Mouse (Mus musculus): ENCODE results near the gene Zfp988. TPM values are rescaled to one million over a fixed set of nuclear protein-coding genes. Genes with fewer than 3 reads are reported as not detected.
"Not testable (repeated sequence)": the region's sequence is repeated elsewhere in the genome, so short reads cannot be mapped to it uniquely, and the experiment has no call there.

The Zfp988 gene
- total and polyA plus RNA-seq, 3 experiments = 0.20 to 0.21 TPM; not detected in 1

DNA sequence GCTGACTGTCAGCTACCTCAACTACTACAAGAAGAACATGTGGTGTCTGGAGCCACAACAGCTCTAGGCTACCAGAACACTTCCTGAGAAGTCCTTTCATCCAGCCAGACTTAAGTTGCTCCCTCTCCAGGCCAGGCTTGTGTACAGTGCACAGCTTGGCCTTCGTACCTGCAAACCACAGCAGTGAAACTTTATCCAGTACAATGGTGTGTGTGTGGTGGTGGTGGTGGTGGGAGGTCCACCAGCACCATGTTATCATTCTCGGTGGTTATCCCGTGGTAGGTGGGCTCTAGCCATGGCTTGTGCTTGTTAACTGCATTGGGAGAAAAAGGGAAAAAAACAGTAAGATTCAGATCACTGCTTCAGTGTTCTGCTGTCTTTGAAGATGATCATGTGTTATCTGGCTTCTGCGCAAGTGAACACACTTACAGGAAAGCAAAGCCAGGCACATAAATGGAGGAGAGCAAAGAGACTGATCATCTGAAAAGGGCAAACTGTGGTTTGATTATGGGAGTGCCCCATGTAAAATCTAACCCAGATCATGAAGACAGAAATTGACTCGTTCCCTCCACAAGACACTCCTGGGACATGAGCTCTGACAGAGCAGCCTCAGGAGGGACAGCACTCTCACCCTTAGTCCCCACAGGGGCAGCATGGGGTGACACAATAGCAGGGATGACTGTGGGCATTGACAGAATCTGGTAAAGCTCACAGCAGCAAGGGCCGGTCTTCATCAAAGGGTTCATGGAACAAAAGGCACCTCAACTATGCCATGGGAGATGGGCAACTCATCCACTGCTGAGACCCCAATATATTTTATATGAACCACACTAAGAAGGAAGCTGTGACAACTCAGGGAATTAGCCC, 37.8 kb downstream of the Zfp988 start:
- not testable (repeated sequence) for DNase-seq

DNA sequence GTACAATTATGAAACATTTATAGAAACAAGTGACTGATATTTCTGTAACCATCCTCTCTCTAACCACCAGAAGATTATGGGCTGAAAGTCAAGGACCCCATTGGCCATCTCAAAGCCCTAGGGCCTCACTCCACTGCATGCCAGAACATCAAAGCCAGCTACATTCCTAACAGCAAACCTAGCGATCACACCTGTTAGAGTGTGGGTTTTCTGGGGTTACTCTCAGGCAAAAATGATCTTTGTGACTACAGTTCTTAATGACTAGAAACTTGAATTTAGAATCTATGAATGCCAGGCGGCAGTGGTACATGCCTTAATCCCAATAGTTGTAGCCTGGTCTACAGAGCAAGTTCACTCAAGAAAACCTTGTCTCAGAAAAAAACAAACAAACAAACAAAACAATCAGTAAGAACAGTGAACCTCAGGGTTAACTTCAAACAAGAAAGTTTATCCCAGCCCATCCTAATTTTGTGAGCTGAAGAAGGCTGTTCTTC, 39.6 kb downstream of the Zfp988 start:
- not testable (repeated sequence) for DNase-seq

DNA sequence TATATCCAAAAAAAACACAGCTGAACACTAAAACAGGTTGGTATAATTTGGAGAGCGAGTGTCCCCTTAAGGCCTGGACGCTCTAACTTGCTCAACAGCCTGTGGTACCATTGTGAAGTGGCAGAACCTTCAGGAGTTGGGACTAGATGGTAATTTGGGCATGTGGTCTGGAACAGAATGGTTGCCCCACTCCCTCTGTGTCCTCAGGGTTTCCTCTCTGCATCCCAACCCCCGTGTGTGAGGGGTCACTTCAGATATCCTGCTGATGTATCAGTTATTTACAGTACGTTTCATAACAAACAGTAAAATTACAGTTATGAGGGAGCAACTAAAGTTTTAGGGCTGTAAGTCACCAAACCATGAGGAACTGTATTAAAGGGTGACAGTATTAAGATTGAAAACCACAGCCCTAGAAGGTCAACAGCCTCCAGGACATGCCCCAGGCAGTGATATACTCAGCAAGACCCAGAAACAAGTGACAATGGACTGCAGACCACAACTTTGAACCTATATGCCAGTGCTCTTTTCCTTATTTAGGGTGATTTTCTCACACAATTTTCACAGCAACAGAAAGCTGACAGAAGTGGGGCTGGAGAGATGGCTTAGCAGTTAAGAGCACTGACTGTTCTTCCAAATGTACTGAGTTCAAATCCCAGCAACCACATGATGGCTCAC, 41.0 kb downstream of the Zfp988 start:
- not testable (repeated sequence) for DNase-seq

DNA sequence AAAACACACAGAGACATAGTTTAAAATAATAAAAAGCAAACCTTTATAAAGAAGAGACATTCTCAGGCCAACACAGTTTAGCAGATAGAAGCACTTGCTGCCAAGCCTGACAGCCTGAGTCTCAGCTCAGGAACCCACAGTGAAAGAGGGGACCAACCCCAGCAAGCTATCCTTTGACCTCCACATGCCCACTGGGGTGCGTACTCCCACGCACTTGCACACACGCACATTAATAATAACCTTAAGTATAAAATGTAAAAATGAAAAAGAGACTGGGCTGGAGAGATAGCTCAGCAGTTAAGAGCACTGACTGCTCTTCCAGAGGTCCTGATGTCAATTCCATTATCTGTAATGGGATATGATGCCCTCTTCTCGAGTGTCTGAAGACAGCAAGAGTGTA, 41.8 kb downstream of the Zfp988 start:
- not testable (repeated sequence) for DNase-seq

DNA sequence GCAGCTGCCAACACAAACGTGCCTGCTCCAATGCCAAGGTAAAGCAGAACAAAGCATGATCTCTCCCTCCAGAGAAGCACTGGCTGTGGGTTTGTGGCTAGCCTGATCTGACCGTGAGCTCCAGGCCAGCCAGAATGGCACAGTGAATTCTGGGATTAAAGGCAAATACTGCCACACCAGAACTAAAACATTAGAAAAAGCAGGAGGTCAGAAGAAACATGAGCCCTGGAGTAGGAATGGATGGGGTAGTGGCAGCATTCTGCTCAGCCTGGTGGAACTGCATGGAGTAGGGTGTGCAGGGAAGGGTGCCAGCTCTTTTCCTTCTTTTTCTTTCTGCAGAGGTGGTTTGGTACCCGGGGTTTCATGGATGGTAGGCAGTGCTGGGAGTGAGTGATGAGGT, 42.4 kb downstream of the Zfp988 start:
- DNase-seq = not testable (repeated sequence)

DNA sequence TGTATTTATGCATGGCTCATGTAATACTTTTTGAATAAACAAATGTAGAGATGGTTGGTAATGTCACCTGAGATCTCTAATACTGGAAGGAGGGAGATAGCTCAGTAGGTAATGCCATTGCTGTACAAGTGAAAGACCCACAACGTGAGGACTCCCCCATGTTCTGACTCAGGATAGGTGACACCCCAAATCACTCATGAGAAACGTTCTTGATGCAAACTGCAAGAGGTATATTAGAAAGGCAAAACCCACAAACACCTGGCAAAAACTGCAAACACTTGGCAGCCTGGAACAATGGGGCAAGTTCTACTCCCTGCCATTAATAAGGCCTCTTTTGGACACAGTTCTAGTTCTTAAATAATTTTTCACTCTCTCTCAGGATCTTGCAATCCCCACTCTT, 42.9 kb downstream of the Zfp988 start:
- not testable (repeated sequence) for DNase-seq

DNA sequence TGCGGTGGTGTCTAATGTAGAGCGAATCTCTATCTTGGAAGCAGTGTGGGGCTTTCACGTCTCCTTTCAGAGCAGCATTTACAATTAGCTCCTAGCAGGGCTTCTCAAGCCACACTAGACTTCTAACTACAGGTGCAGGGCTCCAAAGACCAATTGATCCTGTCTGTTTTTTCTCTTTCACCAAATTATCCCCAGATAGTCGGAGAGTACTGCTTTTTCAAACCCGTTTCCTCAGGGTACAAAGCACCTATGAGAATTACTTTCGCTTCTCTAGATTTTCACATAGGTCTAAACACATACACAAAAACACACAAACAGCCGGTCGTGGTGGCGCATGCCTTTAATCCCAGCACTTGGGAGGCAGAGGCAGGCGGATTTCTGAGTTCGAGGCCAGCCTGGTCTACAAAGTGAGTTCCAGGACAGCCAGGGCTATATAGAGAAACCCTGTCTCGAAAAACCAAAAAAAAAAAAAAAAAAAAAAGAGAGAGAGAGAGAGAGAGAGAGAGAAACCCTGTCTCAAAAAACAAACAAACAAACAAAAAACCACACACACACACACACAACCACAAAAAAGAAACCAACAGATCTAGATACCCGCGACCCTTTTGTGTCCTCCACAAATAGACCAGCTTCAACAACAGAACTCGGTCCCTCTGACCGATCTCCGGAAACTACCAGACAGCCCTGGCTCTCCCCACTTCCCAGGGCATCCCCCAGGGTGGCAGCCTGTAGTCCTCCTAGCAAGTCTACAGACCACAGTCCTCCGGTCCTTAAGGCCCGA, 43.6 kb downstream of the Zfp988 start:
- not testable (repeated sequence) for DNase-seq

DNA sequence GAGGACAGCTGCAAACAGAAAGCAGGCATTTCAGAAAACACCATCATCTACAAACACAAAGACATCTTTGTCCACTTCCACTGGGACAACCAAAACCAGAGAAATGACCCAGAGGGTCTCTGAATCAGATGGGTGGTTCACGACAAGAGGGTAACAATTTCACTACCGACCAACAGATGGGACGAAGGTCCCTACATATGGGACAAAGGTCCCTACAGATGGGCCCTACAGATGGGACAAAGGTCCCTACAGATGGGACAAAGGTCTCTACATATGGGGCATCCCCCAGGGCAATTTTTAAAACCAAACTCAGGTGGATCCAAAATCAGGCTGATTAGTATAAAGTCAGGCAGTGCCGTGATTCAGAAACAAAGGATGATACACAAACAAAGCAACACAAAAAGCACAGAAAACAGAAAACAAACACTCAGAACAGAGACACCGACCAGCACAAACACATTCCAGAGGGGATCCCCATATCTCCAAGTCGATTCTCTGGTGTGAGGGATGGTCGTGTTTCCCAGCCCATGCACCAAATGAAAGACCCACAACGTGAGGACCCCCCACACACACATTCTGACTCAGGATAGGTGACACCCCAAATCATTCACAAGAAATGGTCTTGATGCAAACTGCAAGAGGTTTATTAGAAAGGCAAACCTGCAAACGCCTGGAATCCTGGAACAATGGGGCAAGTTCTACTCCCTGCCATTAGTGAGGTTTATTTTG, 44.4 kb downstream of the Zfp988 start:
- DNase-seq = not testable (repeated sequence)

GRCm38 (mm10) chr4:147350541-147350940, 45.1 kb downstream of the Zfp988 start:
- not testable (repeated sequence) for DNase-seq

- not testable (repeated sequence) for DNase-seq
Measured at GRCm38 (mm10) chr4:147351376-147351980, 46.0 kb downstream of the Zfp988 start.

- not testable (repeated sequence) for DNase-seq
Measured at GRCm38 (mm10) chr4:147353626-147354025, 48.2 kb downstream of the Zfp988 start.

DNA sequence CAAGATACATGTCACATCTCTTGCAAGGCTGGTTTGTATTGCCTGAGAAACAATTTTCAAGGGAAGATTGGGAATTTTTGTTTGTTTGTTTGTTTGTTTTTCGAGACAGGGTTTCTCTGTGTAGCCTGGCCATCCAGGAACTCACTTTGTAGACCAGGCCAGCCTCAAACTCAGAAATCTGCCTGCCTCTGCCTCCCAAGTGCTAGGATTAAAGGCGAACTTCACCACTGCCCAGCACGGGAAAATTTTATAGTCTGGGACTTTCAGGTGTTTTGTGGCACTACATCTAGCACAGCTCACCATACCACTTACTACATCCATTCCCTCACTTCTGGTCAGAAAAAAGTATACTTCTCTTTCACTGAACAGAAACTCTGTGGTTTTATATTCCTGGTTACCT, 50.6 kb downstream of the Zfp988 start:
- DNase-seq = not testable (repeated sequence)

GRCm38 (mm10) chr4:147357195-147357594, 51.7 kb downstream of the Zfp988 start:
- DNase-seq = not testable (repeated sequence)

- not testable (repeated sequence) for DNase-seq
Measured at GRCm38 (mm10) chr4:147361003-147361402, 55.5 kb downstream of the Zfp988 start, which contains the start of gene Zfp978. Gene Zfp978 (plus strand): TSS chr4:147361303.

DNA sequence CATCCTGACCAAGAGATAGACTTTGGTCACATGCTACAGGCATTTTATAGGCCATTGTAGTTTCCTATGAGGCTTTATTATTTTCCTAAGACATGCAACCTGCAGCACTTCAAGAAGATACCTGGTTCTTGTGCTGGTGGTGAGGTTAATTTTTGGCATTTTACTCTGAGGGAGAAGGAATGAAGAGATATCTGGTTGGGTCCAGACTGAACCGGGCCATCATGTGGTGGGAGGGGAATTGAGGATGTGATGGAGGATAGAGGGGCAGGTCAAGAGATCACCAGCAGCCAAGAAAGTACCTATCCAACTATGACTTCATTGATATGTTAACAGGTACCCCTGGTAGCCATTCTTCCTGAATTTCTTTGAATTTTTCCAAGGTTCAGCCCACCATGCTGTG, 56.4 kb downstream of the Zfp988 start:
- not testable (repeated sequence) for DNase-seq

GRCm38 (mm10) chr4:147369564-147369963, 64.1 kb downstream of the Zfp988 start:
- not testable (repeated sequence) for DNase-seq

DNA sequence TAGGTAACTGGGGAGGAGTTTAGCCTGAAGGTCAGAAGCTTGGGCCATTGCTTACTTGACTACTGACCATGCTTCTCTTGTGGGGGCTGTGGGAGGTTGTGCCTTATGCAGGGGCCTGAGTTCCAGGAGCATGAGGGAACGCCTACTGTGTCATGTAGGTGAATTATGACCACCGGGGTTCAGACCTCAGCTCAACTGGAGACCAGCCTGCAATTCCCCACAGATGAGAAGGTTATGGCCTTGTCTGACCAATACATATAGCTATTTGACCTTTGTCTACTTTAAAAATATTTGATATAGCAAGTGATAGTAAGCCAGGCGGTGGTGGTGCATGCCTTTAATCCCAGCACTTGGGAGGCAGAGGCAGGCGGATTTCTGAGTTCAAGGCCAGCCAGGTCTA, 77.7 kb downstream of the Zfp988 start:
- DNase-seq = not testable (repeated sequence)
